Mouse (Mus musculus) ovary, postnatal 10 days (tissue): Measurements from ENCODE around the gene Mettl6.
"Not testable (repeated sequence)": the region's sequence is repeated elsewhere in the genome, so short reads cannot be mapped to it uniquely, and the experiment has no call there.

Experiments used
- DNase-seq: peaks from one replicate; pipeline ENCODE4 v3.0.0; 2022; ENCODE audit warnings: low spot score

The Mettl6 gene

GRCm38 (mm10) chr14:31472451-31473061 lies 22.3 kb downstream of the Mettl6 start:
- peak; percentile 44 for DNase-seq

- DNase-seq, result no peak
Observed at GRCm38 (mm10) chr14:31469711-31470110, 25.1 kb downstream of the Mettl6 start.

- DNase-seq, result no peak
Observed at GRCm38 (mm10) chr14:31464176-31464575, 30.7 kb downstream of the Mettl6 start.

GRCm38 (mm10) chr14:31462886-31463285 lies 32.0 kb downstream of the Mettl6 start:
- no peak for DNase-seq

DNA sequence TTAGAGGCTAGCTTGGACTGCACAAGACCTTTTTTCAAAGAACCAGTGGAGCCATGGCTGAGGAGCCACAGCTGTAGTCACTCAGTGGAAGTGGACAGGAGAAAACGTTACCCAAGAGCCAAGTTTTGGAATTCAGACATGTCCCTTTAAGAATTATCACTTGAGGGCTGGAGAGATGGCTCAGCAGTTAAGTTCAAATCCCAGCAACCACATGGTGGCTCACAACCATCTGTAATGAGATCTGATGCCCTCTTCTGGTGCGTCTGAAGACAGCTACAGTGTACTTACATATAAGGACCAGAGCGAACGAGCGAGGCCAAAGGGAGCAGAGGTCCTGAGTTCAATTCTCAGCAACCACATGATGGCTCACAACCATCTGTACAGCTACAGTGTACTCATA lies 32.6 kb downstream of the Mettl6 start:
- not testable (repeated sequence) for DNase-seq

DNA sequence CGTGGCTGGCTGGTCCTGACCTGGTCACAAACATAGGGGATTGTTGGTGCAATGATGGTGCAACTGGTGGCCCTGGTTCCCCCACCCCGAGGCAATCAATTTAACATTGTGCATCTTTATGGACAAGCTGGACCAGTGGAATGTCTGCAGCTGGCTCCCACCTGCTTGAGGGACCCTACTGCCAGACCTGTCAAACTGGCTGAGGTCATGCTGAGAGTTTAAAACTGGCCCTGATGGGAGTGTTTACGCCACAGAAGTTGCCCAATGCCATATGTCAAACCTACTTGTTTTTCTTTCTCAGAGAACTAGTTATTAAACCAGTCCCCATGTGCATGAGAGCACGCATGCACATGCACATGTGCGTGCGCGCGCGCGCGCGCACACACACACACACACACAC lies 36.8 kb downstream of the Mettl6 start:
- no peak for DNase-seq

- no peak for DNase-seq
Observed at GRCm38 (mm10) chr14:31456064-31456721, 38.6 kb downstream of the Mettl6 start.

DNA sequence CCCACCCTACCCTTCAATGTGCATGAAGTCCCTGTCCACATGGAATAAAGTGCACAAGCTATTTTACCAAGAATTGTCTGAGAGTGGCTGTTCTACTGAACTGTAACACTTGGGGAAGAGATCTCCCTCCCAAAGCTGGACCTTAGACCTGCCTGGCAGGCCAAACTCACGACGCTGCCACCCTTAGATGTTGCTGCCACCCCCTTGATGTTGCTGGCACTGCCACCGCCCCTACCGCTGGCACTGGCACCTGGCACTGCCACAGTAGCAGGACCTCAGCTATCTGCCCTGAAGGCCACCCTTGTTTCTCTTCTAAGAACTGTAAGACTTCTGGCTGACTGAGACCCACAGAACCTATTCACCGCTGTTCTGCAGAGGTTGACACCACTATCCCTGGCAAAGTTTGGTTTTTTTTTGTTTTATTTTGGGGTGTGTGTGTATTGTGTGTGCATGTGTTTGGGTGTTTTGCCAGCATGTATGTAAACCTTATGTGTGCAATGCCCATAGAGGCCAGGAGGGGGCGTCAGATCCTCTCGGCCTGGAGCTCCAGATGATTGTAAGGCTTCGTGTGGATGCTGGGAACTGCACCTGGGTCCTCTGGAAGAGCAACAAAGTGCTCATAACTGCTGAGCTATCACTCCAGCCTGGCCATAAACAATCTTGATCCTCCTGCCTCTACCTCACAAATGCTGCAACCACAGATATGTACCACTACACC lies 39.8 kb downstream of the Mettl6 start:
- DNase-seq, result no peak

DNA sequence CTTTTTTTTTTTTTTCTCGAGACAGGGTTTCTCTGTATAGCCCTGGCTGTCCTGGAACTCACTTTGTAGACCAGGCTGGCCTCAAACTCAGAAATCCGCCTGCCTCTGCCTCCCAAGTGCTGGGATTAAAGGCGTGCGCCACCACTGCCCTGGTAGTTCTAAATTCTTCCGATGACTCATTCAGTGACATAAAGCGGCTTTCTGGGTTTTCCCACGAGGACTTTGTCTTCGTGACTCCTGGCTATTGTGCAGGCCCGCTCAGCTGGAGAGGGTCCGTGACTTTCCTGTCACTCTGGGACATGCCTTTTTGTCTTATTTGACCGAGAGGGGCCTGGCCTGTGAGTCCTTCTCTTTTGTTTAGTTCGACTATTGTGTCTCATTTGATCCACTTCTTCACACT lies 40.9 kb downstream of the Mettl6 start:
- not testable (repeated sequence) for DNase-seq

GRCm38 (mm10) chr14:31448994-31449393 lies 45.8 kb downstream of the Mettl6 start:
- DNase-seq, result no peak

- DNase-seq, result no peak
Observed at GRCm38 (mm10) chr14:31443616-31444015, 51.2 kb downstream of the Mettl6 start.

- DNase-seq, result no peak
Observed at GRCm38 (mm10) chr14:31440725-31441124, 54.1 kb downstream of the Mettl6 start.

DNA sequence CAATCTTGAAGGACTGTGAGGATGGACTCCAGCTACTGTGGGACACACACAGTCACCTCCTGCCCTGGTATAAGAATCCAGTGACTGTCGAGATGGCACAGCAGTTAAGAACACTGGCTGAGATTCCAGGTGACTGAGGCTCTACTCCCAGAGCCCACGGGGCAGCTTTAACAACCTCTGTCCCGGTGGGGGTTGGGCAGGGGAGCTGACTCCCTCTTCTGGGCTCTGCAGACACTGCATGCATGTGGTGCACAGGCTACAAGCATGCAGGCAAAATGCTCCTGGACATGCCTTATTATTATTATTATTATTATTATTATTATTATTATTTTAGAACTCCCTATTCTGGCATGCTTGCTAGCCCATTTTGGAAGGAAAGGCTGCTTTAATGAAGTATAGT lies 54.6 kb downstream of the Mettl6 start:
- DNase-seq, result no peak

GRCm38 (mm10) chr14:31439279-31439678 lies 55.6 kb downstream of the Mettl6 start:
- no peak for DNase-seq

- no peak for DNase-seq
Observed at GRCm38 (mm10) chr14:31437826-31438529, 56.9 kb downstream of the Mettl6 start.

DNA sequence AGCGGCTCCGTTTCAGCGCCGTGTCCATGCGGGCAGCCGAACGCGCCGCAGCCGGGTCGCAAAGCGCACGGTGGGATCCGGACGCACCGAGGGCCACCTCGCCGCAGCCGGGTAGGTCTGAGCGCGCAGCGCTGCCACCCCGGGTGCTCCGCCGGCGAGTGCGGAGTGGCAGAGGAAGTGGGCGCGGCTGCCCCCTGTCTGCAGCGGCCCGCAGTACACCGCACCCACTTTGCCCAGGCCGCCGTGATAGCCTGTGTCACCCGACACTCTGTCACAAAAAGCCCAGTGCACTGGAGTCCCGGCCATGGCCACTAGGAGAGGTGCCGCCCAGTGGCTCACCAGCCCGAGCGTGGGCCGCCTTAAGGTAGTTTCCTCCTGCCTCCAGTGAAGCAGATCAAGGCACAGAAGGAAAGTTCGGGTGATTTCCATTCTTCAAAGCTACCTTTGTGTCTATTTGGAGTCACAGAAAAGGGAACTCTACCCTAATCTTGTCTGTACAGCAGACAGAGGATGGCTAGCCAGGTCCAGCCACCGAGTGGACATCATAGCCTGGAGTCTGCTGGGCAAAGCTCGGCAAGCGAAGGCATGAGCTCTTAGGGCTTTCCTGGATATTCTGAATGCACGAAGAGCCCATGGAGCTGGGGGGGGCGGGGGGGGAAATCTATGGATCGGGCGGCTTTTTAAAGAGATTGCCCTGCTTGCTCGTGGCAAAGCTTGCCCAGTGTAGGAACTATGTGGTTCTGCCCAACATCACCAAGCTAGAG lies 58.7 kb downstream of the Mettl6 start, which contains the start of gene Sh3bp5:
Gene Sh3bp5, minus strand, starts transcription at position 149 of the 764 bp plus-strand sequence.
- peak; percentile 84 for DNase-seq

GRCm38 (mm10) chr14:31435018-31435915 lies 59.6 kb downstream of the Mettl6 start:
- DNase-seq, result no peak

GRCm38 (mm10) chr14:31434426-31434825 lies 60.4 kb downstream of the Mettl6 start:
- DNase-seq, result no peak

- no peak for DNase-seq
Observed at GRCm38 (mm10) chr14:31433851-31434360, 60.9 kb downstream of the Mettl6 start.

GRCm38 (mm10) chr14:31433126-31433525 lies 61.7 kb downstream of the Mettl6 start:
- no peak for DNase-seq
